Mouse (Mus musculus) ZHBTc4 (cell line): Measurements from ENCODE around the gene Vinac1.

Experiments used
- DNase-seq: peaks from one replicate; pipeline ENCODE4 v3.0.0-alpha.2; 2011; ENCODE audit warnings: low read depth, low spot score

Gene Vinac1

GRCm38 (mm10) chr2:129047811-129048210, at the start of gene Vinac1:
TSS of gene Vinac1 (minus strand) at chr2:129048172.
- DNase-seq, result no peak

GRCm38 (mm10) chr2:129093926-129094724, 46.2 kb upstream of the Vinac1 start:
- DNase-seq, result peak; percentile 21

- DNase-seq, result no peak
Measured at GRCm38 (mm10) chr2:129092810-129093209, 44.8 kb upstream of the Vinac1 start.

- no peak for DNase-seq
Measured at GRCm38 (mm10) chr2:129090370-129090769, 42.4 kb upstream of the Vinac1 start.

DNA sequence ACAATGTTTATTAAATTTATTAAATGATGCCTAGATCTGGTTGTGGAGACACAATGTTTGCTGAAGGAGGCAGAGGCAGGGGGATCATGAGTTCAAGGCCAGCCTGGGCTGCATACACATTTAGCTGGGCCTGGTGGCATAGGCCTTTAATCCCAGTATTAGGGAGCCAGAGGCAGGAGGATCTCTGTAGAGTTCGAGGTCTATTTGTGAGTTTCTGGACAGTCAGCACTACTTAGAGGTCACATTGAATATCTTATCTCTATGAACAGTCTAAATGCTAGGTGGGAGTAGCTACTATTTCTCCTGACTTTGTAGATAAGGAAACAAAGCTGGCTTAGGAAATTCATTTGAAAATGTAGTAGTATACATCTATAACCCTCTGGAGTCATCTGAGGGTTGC, 39.5 kb upstream of the Vinac1 start:
- no peak for DNase-seq

DNA sequence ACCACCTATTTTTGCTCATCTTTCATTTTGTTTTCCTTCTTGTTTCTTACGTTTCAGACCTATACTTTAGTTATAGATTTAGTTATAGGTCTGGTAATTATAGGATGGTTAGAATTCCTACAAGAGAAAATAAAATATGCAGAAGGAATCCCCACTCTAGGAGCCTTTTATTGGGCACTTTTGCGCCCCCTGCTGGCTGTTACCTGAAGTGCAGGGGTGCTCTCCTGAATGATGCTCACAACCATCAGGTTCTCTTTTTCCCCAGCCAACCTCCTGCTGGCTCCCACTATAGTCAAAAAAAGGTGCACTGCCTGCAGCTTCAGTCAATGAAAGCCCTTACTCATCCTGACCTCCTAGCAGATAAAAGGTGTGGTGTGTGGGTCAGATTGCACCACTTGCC, 37.0 kb upstream of the Vinac1 start:
- DNase-seq, result peak; percentile 51

- no peak for DNase-seq
Measured at GRCm38 (mm10) chr2:129083514-129083913, 35.5 kb upstream of the Vinac1 start.

DNA sequence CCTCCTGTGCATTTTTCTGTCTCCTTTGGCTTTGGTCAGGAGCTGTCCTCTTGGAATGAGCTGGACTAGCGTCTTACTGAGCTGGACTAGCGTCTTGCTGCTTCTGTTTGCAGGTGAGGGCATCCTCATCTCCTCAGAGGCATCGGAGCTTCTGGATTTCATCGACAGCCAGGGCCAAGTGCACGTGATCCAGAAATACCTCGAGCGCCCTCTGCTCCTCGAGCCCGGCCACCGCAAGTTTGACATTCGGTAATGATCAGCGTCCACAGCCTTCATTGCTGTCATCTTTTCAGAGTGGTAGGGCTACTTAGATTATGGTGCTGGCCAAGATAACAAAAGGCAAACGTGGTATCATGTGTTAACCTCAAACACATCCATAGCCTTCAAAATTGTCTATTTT, 33.1 kb upstream of the Vinac1 start:
- DNase-seq, result peak; percentile 41

- no peak for DNase-seq
Measured at GRCm38 (mm10) chr2:129079194-129079593, 31.2 kb upstream of the Vinac1 start.

GRCm38 (mm10) chr2:129078313-129078712, 30.3 kb upstream of the Vinac1 start:
- DNase-seq, result peak; percentile 73

DNA sequence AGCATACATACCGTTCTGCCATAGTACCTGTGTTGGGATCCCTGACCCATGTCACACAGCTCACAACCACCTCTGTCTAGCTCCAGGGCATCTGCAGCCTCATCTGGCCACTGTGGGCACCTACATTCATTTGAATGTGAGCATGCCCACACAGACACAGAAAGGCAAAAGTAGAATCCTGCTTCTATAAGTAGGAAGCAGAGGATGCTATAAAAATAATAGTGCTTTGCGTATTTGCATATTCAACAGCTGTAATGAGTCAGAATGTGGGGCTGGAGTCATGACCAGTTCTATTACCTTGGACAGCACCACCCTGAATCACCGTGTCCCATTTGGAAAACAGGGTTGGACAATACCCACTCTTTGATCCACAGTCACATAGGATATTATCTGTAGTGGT, 22.3 kb upstream of the Vinac1 start:
- no peak for DNase-seq

GRCm38 (mm10) chr2:129066326-129066725, 18.4 kb upstream of the Vinac1 start:
- DNase-seq, result peak; percentile 85

DNA sequence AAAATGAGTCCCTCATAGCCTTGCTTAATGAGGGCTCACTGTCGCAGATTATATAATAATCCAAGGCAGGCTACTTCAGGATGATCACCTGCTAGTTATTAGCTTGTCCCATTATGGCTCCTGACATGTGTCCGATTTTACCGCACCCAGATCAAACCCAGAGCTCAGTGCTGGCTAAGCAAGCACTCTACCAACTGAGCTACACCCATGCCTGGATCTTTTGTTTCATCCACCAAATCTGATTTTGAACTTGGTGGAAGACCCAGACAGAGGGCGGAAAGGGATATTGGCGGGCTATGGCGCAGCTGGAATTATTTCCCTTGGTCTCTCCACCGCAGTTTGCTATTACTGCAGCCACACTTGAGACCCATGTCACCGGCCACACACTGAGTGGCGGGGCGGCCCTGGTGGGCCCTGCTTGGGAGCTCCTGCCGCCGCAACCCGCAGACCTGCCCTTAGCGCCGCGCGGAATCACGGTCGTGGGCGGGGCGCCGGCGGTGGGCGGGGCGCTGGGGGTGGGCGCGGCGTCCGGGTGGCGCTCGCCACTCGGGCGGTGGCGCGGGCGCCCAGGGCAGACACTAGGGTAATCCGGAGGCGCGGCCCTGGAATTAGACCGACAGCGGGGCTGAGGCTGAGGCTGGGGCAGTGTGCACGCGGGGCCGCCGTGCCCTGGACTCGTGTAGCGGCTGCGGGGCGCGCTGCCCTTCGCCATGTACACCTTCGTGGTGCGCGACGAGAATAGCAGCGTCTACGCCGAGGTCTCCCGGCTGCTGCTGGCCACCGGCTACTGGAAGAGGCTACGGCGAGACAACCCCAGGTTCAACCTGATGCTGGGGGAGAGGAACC, 17.7 kb upstream of the Vinac1 start, which contains the start of gene Ttl:
Ttl (plus strand) TSS at position 506 of the 846 bp plus-strand sequence.
- peak; percentile 85 for DNase-seq

- peak; percentile 89 for DNase-seq
Measured at GRCm38 (mm10) chr2:129061456-129062059, 13.6 kb upstream of the Vinac1 start.

DNA sequence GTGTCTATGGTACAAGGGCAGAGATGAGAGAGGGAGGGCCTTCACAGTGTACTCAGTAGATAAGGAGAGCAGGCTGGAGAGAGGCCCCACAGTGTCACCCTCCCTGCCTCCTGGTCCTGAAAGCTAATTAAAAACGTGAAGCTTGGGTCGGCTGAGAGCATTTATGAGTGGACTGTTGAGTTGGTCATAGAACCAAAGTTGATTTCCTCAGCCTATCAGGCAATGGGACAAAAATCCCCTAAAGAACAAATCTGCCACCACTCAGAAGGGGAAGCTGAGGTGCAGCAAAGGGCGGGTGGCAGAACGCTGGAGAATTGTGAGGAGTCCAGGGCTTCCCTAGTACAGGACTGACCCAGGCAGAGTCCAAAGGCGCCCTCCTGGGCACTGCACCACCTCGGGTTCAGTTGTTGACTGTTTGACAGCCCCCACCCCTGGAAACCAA, 10.0 kb upstream of the Vinac1 start:
- no peak for DNase-seq

DNA sequence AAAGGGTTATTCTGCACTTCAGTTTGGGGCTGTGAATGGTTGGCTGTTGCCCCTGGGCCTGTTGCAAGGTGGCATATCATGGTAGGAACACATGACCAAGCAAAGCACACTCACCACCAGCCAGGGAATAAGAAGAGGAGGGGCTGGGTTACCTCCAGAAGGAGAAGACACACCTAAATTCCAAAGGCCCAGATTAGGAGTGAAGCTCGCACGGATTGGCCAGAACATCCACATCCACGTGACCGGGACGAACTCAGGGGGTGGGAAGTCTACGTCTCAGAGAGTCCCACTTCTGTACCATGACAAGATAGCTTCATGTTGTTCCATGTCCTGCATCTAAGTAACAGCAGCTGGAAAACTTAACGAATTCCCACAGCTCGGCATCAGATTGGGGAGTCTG, 9.3 kb upstream of the Vinac1 start:
- DNase-seq, result peak; percentile 58

DNA sequence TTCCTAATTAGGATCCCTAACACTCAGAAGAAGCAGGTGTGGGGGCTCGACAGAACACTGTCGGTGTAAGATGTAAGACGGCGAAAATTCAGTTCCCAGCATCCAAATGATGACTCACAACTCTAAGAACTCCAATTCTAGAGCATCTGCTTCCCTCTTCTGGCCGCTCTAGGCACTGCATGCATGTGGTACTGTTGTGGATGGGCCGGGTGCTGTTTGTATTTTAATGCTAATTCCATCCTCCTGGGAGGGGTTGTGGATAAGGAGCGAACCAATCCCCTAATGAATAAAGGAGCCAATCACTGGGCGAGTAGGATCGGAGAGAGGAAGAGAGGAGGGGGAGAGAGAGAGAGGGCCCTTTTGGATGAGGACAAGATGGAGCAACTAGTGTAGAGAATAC, 8.6 kb upstream of the Vinac1 start:
- peak; percentile 97 for DNase-seq

DNA sequence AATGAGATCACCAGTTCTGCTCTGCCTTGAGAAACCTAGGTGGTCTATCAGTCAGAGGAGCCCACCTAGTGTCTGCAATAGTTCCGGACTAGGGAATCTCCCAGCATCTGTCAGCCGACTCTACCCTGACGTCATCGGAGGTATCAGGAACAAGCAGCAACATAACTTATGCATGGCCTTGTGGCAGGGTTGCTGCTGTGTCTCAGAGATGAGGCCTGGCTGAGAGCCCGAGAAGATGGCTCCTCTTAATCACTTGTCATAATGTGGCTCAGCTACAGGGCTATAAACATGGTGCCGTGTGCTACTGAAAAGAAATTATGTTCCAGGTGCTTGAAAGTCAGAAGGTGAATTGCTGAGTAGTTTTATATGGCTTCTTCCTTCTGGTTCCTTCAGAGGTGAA, 7.8 kb upstream of the Vinac1 start:
- DNase-seq, result no peak

DNA sequence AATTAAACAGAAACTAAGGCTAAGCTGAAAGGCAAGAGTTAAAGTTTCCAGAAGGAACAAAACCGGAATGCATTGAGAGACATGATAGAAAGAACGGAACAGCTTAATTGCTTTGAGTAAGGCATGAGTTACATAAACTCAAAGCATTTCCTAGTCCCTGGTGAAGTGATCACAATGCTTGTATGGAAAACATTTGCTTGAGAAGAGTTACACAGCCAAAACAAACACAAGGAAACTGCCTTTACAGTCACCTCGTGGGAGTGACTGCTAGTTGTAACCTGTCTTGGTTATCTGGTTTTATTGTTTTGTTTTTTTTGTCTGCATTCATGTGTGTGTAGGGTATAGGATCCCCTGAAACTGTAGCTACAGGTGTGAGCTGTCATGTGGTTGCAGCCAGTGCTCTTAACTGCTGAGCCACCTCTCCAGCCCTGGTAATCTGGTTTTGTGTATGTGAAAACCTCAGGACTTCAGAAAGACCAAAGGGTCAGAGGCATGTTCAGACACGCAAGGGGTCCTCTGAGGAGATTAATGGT, 4.5 kb upstream of the Vinac1 start:
- no peak for DNase-seq

DNA sequence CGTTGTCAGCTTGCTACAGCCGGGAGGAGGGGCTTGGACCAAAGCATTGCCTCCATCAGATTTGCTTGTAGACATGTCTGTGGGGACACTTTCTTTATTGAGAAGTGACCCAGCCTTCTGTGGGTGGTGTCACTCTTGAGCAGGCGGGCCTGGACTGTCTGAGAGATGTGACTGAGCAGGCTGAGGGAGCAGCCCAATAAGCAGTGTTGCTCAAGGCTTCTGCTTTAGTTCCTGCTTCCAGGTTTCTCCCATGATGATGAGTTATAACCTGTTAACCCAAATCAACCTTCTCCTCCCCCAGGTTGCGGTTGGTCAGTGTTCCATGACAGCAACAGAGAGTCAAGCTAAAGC, 1.2 kb downstream of the Vinac1 start:
- DNase-seq, result no peak

DNA sequence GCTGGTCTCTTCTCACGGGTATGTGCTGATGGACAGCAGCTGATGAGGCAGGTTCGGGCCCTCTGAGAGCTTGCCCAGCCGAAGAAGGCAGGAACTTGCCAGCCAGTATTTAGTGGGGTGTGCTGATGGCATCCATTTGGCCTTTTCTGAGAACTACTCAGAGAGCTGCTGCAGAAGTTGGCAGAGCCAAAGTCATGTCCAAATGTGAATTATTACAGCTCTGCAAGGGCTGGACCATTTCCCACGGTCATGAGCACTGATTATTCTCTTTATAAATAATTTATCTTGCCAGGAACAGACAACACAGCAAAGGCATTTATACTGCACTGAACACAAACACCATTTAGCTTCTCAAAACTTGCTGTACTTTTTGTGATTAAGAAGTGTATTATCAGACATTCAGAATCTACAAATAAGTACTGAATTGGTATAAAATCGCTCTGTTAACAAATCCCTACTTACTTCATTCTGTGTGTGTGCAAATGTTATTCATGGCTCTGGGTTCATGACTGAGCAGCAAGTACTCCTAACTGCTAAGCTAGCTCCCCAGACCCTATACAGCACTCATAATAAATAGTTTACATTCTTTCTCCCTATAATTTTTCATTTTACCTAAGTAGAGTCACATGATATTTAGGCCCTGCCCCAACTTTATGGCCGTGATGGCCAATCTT, 1.7 kb downstream of the Vinac1 start:
- no peak for DNase-seq
